Mouse (Mus musculus) CH12.LX (cell line): Measurements from ENCODE around the gene Arhgef17. TPM values are rescaled to one million over a fixed set of nuclear protein-coding genes. Genes with fewer than 3 reads are reported as not detected.

Experiments
- DNase-seq: peaks from one replicate; pipeline ENCODE4 v3.0.0-alpha.2; 2013; ENCODE audit errors: extremely low read depth
- H3K27ac ChIP-seq: 2 replicates; pipeline ENCODE4 v1.5.1; 2012; ENCODE audit warnings: low read depth, mild to moderate bottlenecking, control low read depth, moderate library complexity; ENCODE audit not compliant: insufficient read depth
- H3K27me3 ChIP-seq: replicated peaks from 2 replicates; pipeline ENCODE3; 2012; ENCODE audit warnings: inconsistent platforms
- H3K36me3 ChIP-seq, 2 experiments: replicated peaks in 1 of 2; 2 replicates each; pipeline versions ENCODE3 to v1.6.1; 2012; ENCODE audit warnings: inconsistent platforms in 1 of 2, low read length in 1 of 2, mild to moderate bottlenecking in 1 of 2, mixed read lengths in 1 of 2, moderate library complexity in 1 of 2; ENCODE audit not compliant: control insufficient read depth in 1 of 2, insufficient read depth in 1 of 2
- H3K4me1 ChIP-seq, 2 experiments: 2 replicates each; pipeline ENCODE4 v1.6.1; 2012; ENCODE audit warnings: inconsistent platforms in 1 of 2, moderate library complexity in 1 of 2; ENCODE audit not compliant: insufficient read depth in 2 of 2, control insufficient read depth in 1 of 2
- H3K4me2 ChIP-seq: 2 replicates; pipeline ENCODE4 v1.6.1; 2012; ENCODE audit warnings: low read depth, mild to moderate bottlenecking, control low read depth; ENCODE audit not compliant: poor library complexity, insufficient read depth, severe bottlenecking
- H3K4me3 ChIP-seq, 3 experiments: fragments of 150-350 bp in 1 of 3; sonication (generic) in 1 of 3; replicated peaks in 1 of 3; 2 replicates each; pipeline versions ENCODE3 to v1.5.1; 2011 to 2012; ENCODE audit warnings: low read depth in 2 of 3, low read length in 2 of 3, mild to moderate bottlenecking in 2 of 3, moderate library complexity in 2 of 3, control low read depth in 1 of 3, improper control_type of control experiment in 1 of 3, inconsistent platforms in 1 of 3, mixed read lengths in 1 of 3; ENCODE audit not compliant: poor library complexity in 1 of 3
- H3K79me2 ChIP-seq: replicated peaks from 2 replicates; pipeline ENCODE4 v1.6.1; 2012; ENCODE audit warnings: mild to moderate bottlenecking, moderate library complexity; ENCODE audit not compliant: control insufficient read depth, poor library complexity, insufficient read depth, severe bottlenecking; ENCODE audit errors: extremely low read depth
- H3K9ac ChIP-seq: 2 replicates; pipeline ENCODE4 v1.6.1; 2012; ENCODE audit warnings: low read depth, mild to moderate bottlenecking, control low read depth, moderate library complexity; ENCODE audit not compliant: insufficient read depth
- H3K9me3 ChIP-seq: replicated peaks from 2 replicates; pipeline ENCODE3; 2012; ENCODE audit warnings: low read length, inconsistent platforms, mixed read lengths
- CHD1 ChIP-seq: IDR thresholded peaks from 2 replicates; pipeline ENCODE4 v1.6.1; 2012; ENCODE audit warnings: low read depth, low read length, improper control_type of control experiment, inconsistent platforms
- CHD2 ChIP-seq: IDR thresholded peaks from 2 replicates; pipeline ENCODE4 v1.6.1; 2011; ENCODE audit warnings: low read length, improper control_type of control experiment
- CTCF ChIP-seq, 2 experiments: IDR thresholded peaks in 1 of 2; conservative IDR thresholded peaks in 1 of 2; 2 replicates each; pipeline ENCODE4 v1.5.1; 2011 to 2012; ENCODE audit warnings: low read depth in 2 of 2, low read length in 2 of 2, improper control_type of control experiment in 1 of 2, inconsistent platforms in 1 of 2, mild to moderate bottlenecking in 1 of 2, moderate library complexity in 1 of 2
- E2F4 ChIP-seq: IDR thresholded peaks from 2 replicates; pipeline ENCODE4 v1.6.1; 2011; ENCODE audit warnings: low read depth, low read length, improper control_type of control experiment; ENCODE audit not compliant: insufficient replicate concordance
- ELF1 ChIP-seq: IDR thresholded peaks from 2 replicates; pipeline ENCODE4 v1.6.1; 2014; ENCODE audit warnings: low read depth, mild to moderate bottlenecking, inconsistent platforms, low read length, improper control_type of control experiment
- EP300 ChIP-seq: IDR thresholded peaks from 2 replicates; pipeline ENCODE4 v1.6.1; 2011; ENCODE audit warnings: low read length, improper control_type of control experiment
- ETS1 ChIP-seq: conservative IDR thresholded peaks from 2 replicates; pipeline ENCODE4 v1.6.1; 2012; ENCODE audit warnings: low read depth, mild to moderate bottlenecking, inconsistent platforms, low read length, improper control_type of control experiment, moderate library complexity
- GABPA ChIP-seq: IDR thresholded peaks from 2 replicates; pipeline ENCODE4 v1.6.1; 2012; ENCODE audit warnings: low read depth, low read length, improper control_type of control experiment, inconsistent platforms; ENCODE audit not compliant: insufficient replicate concordance
- HCFC1 ChIP-seq: IDR thresholded peaks from 2 replicates; pipeline ENCODE4 v1.6.1; 2012; ENCODE audit warnings: low read depth, mild to moderate bottlenecking, inconsistent platforms, low read length, improper control_type of control experiment
- IRF4 ChIP-seq: IDR thresholded peaks from 2 replicates; pipeline ENCODE4 v1.6.1; 2014; ENCODE audit warnings: low read depth, mild to moderate bottlenecking, inconsistent platforms, low read length, improper control_type of control experiment
- JUN ChIP-seq: IDR thresholded peaks from 2 replicates; pipeline ENCODE4 v1.6.1; 2011; ENCODE audit warnings: low read depth, mild to moderate bottlenecking, low read length, improper control_type of control experiment, moderate library complexity; ENCODE audit not compliant: insufficient read depth
- JUND ChIP-seq: conservative IDR thresholded peaks from 2 replicates; pipeline ENCODE4 v1.6.1; 2011; ENCODE audit warnings: low read depth, low read length, improper control_type of control experiment
- KAT2A ChIP-seq: IDR thresholded peaks from 2 replicates; pipeline ENCODE4 v1.6.1; 2012; ENCODE audit warnings: low read length, improper control_type of control experiment, inconsistent platforms; ENCODE audit not compliant: insufficient replicate concordance
- MAX ChIP-seq: IDR thresholded peaks from 2 replicates; pipeline ENCODE4 v1.6.1; 2011; ENCODE audit warnings: low read length, improper control_type of control experiment
- MEF2A ChIP-seq: IDR thresholded peaks from 2 replicates; pipeline ENCODE4 v1.6.1; 2014; ENCODE audit warnings: low read depth, mild to moderate bottlenecking, inconsistent platforms, low read length, improper control_type of control experiment, borderline replicate concordance
- MYC ChIP-seq: IDR thresholded peaks from 2 replicates; pipeline ENCODE4 v1.6.1; 2011; ENCODE audit warnings: low read depth, mild to moderate bottlenecking, improper control_type of control experiment, low read length
- NRF1 ChIP-seq: IDR thresholded peaks from 2 replicates; pipeline ENCODE4 v1.6.1; 2014; ENCODE audit warnings: low read depth, mild to moderate bottlenecking, inconsistent platforms, low read length, improper control_type of control experiment, moderate library complexity
- POLR2A ChIP-seq: IDR thresholded peaks from 2 replicates; pipeline ENCODE4 v1.6.1; 2011; ENCODE audit warnings: low read depth, mild to moderate bottlenecking, improper control_type of control experiment, low read length
- POLR2AphosphoS2 ChIP-seq: IDR thresholded peaks from 2 replicates; pipeline ENCODE4 v1.6.1; 2011; ENCODE audit warnings: low read depth, low read length, improper control_type of control experiment
- SIN3A ChIP-seq: IDR thresholded peaks from 2 replicates; pipeline ENCODE4 v1.6.1; 2012; ENCODE audit warnings: low read length, improper control_type of control experiment, inconsistent platforms
- SMC3 ChIP-seq: IDR thresholded peaks from 2 replicates; pipeline ENCODE4 v1.6.1; 2011; ENCODE audit warnings: low read depth, low read length, improper control_type of control experiment
- TCF12 ChIP-seq: IDR thresholded peaks from 2 replicates; pipeline ENCODE4 v1.6.1; 2014; ENCODE audit warnings: low read depth, mild to moderate bottlenecking, inconsistent platforms, low read length, improper control_type of control experiment
- USF1 ChIP-seq: IDR thresholded peaks from 2 replicates; pipeline ENCODE4 v1.6.1; 2014; ENCODE audit warnings: low read depth, mild to moderate bottlenecking, inconsistent platforms, low read length, improper control_type of control experiment
- ZC3H11A ChIP-seq: IDR thresholded peaks from 2 replicates; pipeline ENCODE4 v1.6.1; 2012; ENCODE audit warnings: low read depth, mild to moderate bottlenecking, inconsistent platforms, low read length, improper control_type of control experiment
- ZKSCAN1 ChIP-seq: IDR thresholded peaks from 2 replicates; pipeline ENCODE4 v1.6.1; 2012; ENCODE audit warnings: low read depth, inconsistent platforms, low read length, improper control_type of control experiment, borderline replicate concordance
- dilution Hi-C: fragments of 300-500 bp; cut with MboI; formaldehyde crosslinking; loops from 2 replicates; pipeline ENCODE4 v1.14.3; 2020; ENCODE audit warnings: low sequenced_read_pairs; ENCODE audit not compliant: extremely low pct_unique_long_range_greater_than_20kb, extremely low pct_ligation_motif_present
- in situ Hi-C: fragments of 300-500 bp; cut with MboI; formaldehyde crosslinking; loops from 3 replicates; pipeline ENCODE4 v1.14.3; 2019; ENCODE audit warnings: low sequenced_read_pairs, low pct_ligation_motif_present, low pct_unique_long_range_greater_than_20kb, mixed read lengths
- polyA plus RNA-seq: library from polyadenylated mRNA; unstranded; fragments of >175 nt; gene quantifications from 2 replicates; pipeline ENCODE4 v1.2.1, GENCODE M21; 2012; ENCODE audit warnings: low read depth; ENCODE audit not compliant: insufficient read length
- total RNA-seq, 2 experiments: library from RNA; depleted of rRNA; stranded (reverse); fragments of 300-350 nt in 1 of 2; fragments of >200 nt in 1 of 2; gene quantifications; 2 replicates each; pipeline ENCODE4 v1.2.3; 2012 to 2014

Gene Arhgef17
- total and polyA plus RNA-seq, 3 experiments: 2.3 to 6.7 (median 5.6) TPM

- Histone ChIP-seq H3K36me3 (no peaks in the 10 kb centered on the region), H3K4me2 (no peak overlapping the region), H3K27me3 (no peaks in the 10 kb centered on the region), H3K27ac (no peak overlapping the region), H3K79me2 (no peaks in the 10 kb centered on the region), H3K9me3 (peaks cover 2% of the 10 kb centered on the region), H3K4me1 (peaks cover 16 to 36% of the 10 kb centered on the region in 2 experiments), H3K4me3 (no peak overlapping the region), H3K9ac (no peak overlapping the region)
- DNase-seq: no peak
- in situ Hi-C loops: no loop called here
- TF ChIP-seq ETS1 (no peak), EP300 (no peak), ELF1 (no peak), NRF1 (no peak), MYC (no peak), JUND (no peak), CHD1 (no peak), KAT2A (no peak)
- dilution Hi-C loops: no loop called here
Measured at GRCm38 (mm10) chr7:100963381-100963780, 31.5 kb upstream of the Arhgef17 start.

- H3K27ac ChIP-seq: no peak overlapping the region
Measured at GRCm38 (mm10) chr7:100961146-100961545, 29.2 kb upstream of the Arhgef17 start.

More at GRCm38 (mm10) chr7:100961146-100961545, 29.2 kb upstream of the Arhgef17 start:
- Histone ChIP-seq H3K9ac (0 out of 2 replicates have a peak overlapping the region, but pooled peaks have one; percentile 15), H3K4me2 (no peak overlapping the region), H3K79me2 (no peaks in the 10 kb centered on the region), H3K27me3 (no peaks in the 10 kb centered on the region), H3K4me3 (no peak overlapping the region), H3K9me3 (peaks cover 2% of the 10 kb centered on the region), H3K36me3 (no peaks in the 10 kb centered on the region), H3K4me1 (peaks cover 16 to 36% of the 10 kb centered on the region in 2 experiments)
- in situ Hi-C loops (no loop called here), dilution Hi-C loops (no loop called here)
- DNase-seq: no peak
- peak; percentile 36; the same call in 1 of the 2 replicates for TF ChIP-seq EP300
- TF ChIP-seq GABPA: no peak
- TF ChIP-seq POLR2A: no peak
- no peak for TF ChIP-seq SMC3
- TF ChIP-seq MAX: no peak
- TF ChIP-seq ZKSCAN1: no peak
- TF ChIP-seq USF1: no peak
- TF ChIP-seq SIN3A: no peak
- no peak for TF ChIP-seq E2F4
- no peak for TF ChIP-seq CHD2
- no peak for TF ChIP-seq TCF12
- TF ChIP-seq IRF4: peak; percentile 34; the same call in 1 of the 2 replicates
- TF ChIP-seq JUN: no peak; the same call in 1 of the 2 replicates
- no peak for TF ChIP-seq HCFC1
- no peak for TF ChIP-seq JUND
- no peak for TF ChIP-seq POLR2AphosphoS2
- TF ChIP-seq ETS1: no peak
- TF ChIP-seq CTCF (conservative IDR thresholded peaks at IDR 0.05 in 1 of 2, IDR thresholded peaks at IDR 0.05 in 1 of 2; ENCODE audit: low read depth in 2 of 2, low read length in 2 of 2): no peak
- peak; percentile 85 for TF ChIP-seq MEF2A
- TF ChIP-seq MYC: no peak
- TF ChIP-seq ZC3H11A: no peak
